Mouse (Mus musculus) layer of hippocampus, adult 2 months (tissue): ENCODE results near the gene Comt. TPM values are rescaled to one million over a fixed set of nuclear protein-coding genes. Genes with fewer than 3 reads are reported as not detected.

Source experiments
- DNase-seq, 2 experiments: peaks; one replicate each; pipeline ENCODE4 v3.0.0; 2022; ENCODE audit warnings: low spot score in 2 of 2
- H3K27ac ChIP-seq: fragments of 200-600 bp; 2 replicates; pipeline ENCODE4 v1.8.1; 2022
- H3K4me3 ChIP-seq: fragments of 200-600 bp; 2 replicates; pipeline ENCODE4 v1.8.1; 2022; ENCODE audit warnings: mild to moderate bottlenecking
- CTCF ChIP-seq: fragments of 200-600 bp; conservative IDR thresholded peaks from 2 replicates; pipeline ENCODE4 v1.8.1; 2022; ENCODE audit warnings: antibody characterized with exemption, mild to moderate bottlenecking, moderate library complexity
- total RNA-seq, 2 experiments: library from RNA; stranded (reverse); gene quantifications; 2 replicates each; pipeline ENCODE4 v1.2.3; 2021

Gene Comt
- total RNA-seq, 2 experiments from 2014 or later: 74.6 to 75.1 TPM

GRCm38 (mm10) chr16:18390399-18390798, 36.3 kb downstream of the Comt start:
- Histone ChIP-seq H3K27ac (no peak overlapping the region), H3K4me3 (no peak overlapping the region)
- no peak for TF ChIP-seq CTCF
- no peak for DNase-seq

- TF ChIP-seq CTCF: no peak
- DNase-seq: no peak
- Histone ChIP-seq H3K27ac (peak overlapping the region; percentile 51; the same call in 1 of the 2 replicates), H3K4me3 (no peak overlapping the region)
Observed at GRCm38 (mm10) chr16:18388583-18389435, 37.8 kb downstream of the Comt start.

DNA sequence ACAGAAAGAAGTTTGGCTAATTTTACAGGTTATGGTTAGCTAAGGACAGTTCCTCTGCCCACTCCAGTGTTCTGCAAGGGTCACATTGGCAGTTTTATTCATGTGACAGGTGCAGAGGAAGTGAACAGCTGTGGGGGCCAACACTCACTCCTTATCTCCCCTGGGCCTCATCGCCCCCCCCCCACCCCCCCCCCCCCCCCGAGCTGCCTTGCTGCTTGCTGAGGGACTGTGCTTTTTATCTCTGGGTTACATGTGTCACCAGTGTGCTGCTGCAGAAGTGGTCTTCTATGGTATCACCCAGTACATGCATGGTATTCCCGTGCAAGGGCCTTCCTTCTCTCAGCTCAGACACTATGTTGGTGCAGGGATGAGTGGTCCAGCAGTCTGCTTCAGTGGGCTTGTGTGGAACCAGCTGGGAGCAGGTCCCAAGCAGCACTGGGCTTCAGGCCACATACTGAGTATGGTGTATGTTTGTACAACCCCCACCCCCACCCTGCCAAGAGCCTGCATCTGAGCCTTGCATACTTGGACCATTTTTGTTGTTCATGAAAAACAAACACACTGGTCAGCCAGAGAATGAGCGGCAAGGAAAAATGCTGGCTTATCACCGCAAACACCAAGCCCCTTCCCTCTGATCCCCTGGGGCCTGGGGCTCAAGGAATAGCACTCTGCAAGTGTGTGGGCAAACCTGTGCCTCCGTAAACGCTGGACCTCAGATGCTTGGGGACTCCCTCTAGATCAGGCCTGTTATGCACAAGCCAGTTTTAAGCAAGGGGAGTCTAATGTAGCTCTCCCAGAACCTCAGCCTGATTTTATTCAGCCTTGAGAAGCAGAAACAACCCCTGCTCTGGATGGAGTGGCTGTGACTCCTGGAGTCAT, 38.7 kb downstream of the Comt start:
- Histone ChIP-seq H3K27ac (peak overlapping the region; percentile 51; the same call in 1 of the 2 replicates), H3K4me3 (no peak overlapping the region)
- no peak for DNase-seq
- TF ChIP-seq CTCF: no peak

GRCm38 (mm10) chr16:18386972-18387371, 39.7 kb downstream of the Comt start:
- Histone ChIP-seq H3K27ac (peak overlapping the region; percentile 23; the same call in 1 of the 2 replicates), H3K4me3 (no peak overlapping the region)
- no peak for DNase-seq
- TF ChIP-seq CTCF: no peak

DNA sequence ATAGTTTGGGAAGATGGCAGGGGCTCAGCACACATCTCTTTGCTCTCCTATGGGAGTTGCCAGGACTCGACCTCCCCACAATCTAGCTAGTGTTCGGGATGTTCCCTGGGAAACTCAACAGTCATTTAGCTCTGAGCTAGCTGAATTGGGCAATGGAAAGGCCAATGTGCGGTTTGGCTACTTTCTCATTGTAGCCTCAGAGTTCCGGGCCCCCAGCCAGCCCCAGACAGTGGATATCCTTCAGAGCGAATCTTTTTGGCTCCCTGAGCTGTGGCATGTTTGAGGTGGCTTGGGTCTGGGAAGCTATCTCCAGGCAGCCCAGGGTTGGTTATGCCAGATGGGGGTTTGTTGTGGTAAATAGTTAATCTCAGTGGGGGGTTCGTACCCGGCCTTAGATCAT, 40.2 kb downstream of the Comt start:
- no peak for DNase-seq
- TF ChIP-seq CTCF: no peak
- Histone ChIP-seq H3K4me3 (no peak overlapping the region), H3K27ac (peak overlapping the region; percentile 23; the same call in 1 of the 2 replicates)

DNA sequence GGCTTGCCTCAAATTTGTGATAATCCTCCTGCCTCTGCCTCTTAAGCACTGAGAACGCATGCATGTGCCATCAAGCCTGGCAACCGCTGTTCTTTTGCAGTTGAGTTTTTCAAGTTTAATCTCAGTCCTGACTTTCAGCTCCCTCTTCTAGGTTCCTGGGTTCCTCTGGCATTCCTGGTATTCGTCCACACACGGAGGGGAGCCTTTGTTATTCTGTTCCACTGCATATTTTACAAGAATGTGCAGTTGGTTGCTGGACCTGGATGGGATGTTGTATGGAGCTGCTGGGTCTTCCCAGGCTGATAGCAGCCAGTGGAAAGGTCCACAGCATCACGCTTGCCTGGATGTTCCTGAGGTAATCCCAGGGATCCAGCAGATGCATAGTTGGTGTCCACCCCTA, 41.2 kb downstream of the Comt start:
- TF ChIP-seq CTCF: no peak
- no peak for DNase-seq
- Histone ChIP-seq H3K4me3 (no peak overlapping the region), H3K27ac (no peak overlapping the region)

DNA sequence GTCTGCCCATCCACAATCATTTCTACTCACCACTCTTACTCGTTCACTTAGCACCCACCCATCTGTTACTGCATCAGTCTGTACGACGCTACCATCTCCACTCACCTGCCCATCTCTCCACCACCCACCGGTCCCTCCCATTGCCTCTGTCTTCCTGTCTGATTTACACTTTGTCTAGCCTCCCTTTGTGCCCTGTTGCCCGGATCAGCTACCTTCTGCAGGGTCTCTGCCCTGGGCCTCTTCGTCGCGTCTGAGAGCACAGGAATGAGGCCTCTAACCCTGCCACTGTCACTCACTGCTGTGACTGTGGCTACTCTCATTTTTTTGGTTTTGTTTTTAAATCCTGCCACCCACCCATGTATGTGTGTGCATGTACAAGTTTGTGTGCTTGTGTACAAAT, 42.0 kb downstream of the Comt start:
- Histone ChIP-seq H3K27ac (no peak overlapping the region), H3K4me3 (no peak overlapping the region)
- TF ChIP-seq CTCF: no peak
- DNase-seq: no peak

DNA sequence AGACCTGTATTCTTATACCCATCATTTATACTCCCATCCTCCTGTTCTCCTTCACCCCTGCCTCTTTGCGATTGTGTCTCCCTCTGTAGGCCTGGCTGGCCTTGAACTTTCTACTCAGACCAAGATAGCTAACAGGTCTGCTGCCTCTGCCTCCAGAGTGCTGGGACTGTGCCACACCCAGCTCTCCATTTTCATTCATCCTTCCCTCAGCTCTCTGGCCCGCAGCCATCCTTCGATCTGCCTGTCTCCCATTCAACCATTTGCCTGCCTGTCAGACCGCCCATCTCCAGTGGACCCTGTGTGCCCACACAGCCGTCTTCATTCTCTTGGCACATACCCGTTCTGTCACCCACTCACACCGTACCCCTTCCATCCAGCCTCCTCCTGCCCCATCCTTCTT, 42.4 kb downstream of the Comt start:
- peak overlapping the region; percentile 18; the same call in 1 of the 2 replicates for H3K27ac ChIP-seq
- TF ChIP-seq CTCF: no peak
- DNase-seq: no peak
- no peak overlapping the region for H3K4me3 ChIP-seq

GRCm38 (mm10) chr16:18383756-18384155, 42.9 kb downstream of the Comt start:
- TF ChIP-seq CTCF: no peak
- DNase-seq: no peak
- Histone ChIP-seq H3K4me3 (no peak overlapping the region), H3K27ac (peak overlapping the region; percentile 18; the same call in 1 of the 2 replicates)

GRCm38 (mm10) chr16:18383045-18383726, 43.5 kb downstream of the Comt start:
- no peak overlapping the region for H3K4me3 ChIP-seq
- peak overlapping the region; percentile 18; the same call in 1 of the 2 replicates for H3K27ac ChIP-seq
- no peak for TF ChIP-seq CTCF
- DNase-seq: no peak

GRCm38 (mm10) chr16:18381621-18382258, 44.9 kb downstream of the Comt start:
- no peak for DNase-seq
- Histone ChIP-seq H3K4me3 (no peak overlapping the region), H3K27ac (peak overlapping the region; percentile 21; the same call in 1 of the 2 replicates)
- TF ChIP-seq CTCF: no peak

DNA sequence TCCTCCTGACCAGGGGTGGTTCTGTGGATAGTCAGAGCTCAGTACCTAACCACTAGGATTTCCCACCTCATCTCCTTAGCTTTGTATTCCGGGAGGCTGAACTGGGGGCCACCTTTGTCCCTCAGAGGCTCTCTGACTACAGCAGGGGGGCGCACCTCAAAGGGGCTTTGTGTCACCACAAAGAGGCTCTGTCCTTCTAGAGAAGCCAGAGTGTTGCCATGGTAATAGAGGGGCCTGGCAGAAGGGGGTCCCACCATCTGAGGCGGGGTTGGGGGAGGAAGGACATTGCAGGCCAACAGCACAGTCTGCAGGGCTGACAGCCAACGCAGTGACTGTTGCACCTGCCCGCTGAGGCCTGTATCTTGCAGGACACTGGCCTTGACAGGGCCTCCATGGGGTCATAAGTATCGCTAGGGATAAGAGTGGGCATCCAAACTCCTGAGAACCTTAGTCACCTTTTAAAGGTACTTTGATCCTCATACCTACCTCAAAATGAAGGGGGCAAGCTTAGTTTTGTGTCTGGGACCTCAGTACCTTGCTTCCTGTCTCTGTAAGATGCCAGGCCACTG, 46.1 kb downstream of the Comt start:
- TF ChIP-seq CTCF: no peak
- DNase-seq: no peak
- peak overlapping the region; percentile 36; the same call in 1 of the 2 replicates for H3K27ac ChIP-seq

More for the DNA sequence above, 46.1 kb downstream of the Comt start:
- H3K4me3 ChIP-seq: no peak overlapping the region
